Mouse (Mus musculus): Measurements from ENCODE around the gene En1.

Gene En1

DNA sequence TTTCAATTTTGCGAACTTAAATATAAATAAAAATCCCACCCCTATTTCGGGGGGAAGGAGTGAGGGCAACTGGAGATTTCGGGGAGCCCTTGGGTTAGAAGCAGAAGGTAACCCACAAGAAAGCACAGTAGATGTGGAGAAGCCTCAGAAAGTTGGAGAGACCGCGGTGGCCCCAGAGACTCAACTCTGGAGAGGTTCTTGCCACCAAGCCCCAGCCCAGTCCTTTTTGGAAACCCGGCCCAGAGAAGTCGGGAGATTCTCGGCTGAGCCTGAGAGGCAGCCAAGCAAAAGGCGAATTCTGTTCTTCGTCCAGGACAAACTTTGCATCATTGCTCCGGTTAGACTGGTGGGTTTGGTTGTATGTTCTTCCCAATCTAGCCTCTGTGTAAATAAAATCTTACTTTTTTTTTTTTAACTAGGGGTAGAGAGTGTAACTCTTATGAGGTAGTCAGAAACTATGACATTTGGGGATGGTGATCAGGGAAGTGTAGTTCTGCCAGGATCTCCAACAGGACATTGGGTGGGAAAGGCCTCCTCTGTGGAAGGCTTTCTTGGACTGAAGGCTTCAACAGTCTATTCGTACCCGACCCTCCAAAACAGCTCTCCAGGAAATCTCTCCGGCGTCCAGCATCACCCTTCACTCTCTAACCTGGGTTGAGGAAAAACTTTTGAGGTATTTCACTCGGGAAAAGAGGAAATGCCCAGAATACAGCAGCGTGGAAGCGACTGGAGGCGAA, 1.5 kb upstream of the En1 start:
- DNase-seq = no peak

DNA sequence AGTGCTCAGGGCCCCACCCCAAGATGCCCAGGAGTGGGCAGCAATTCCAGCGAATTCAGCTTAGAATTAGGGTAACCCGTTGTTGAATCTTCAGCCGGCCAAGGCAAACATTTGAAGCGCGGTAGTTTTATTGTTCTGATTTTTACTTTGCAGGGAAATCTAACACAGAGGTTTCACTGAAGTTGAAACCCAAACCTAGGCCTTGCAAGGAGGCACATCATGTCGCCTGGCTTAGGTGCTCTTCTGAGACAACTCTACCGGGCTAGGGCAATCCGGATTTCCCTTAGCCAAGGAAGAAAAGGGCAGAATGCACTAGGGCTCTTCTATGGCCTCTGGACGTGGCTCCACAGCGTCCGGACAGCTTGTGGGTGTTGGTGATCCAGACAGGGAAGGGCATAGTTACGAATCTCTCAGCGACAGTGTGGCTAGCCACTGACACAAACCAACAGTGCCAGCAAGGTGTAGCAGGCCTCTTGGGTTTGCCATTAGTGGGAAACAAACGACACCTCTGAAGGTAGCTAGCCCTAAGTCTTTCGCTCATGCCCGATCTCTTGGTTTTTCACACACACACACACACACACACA, 873 bp upstream of the En1 start:
- no peak for DNase-seq

DNA sequence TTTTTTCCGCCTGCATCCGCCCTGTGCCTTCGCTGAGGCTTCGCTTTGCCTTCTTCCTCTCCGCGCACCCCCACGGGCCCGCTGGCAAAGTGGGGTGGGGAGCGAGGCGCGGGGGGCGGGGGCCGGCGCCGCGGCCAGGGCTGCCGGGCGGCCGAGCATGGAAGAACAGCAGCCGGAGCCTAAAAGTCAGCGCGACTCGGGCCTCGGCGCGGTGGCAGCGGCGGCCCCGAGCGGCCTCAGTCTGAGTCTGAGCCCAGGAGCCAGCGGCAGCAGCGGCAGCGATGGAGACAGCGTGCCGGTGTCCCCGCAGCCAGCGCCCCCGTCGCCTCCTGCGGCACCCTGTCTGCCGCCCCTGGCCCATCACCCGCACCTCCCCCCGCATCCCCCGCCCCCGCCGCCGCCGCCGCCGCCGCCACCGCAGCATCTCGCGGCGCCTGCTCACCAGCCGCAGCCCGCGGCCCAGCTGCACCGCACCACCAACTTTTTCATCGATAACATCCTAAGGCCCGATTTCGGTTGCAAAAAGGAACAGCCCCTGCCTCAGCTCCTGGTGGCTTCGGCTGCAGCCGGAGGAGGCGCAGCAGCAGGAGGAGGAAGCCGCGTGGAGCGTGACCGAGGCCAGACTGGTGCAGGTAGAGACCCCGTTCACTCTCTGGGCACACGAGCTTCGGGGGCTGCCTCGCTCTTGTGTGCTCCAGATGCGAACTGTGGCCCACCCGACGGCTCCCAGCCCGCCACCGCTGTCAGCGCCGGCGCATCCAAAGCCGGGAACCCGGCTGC, 848 bp downstream of the En1 start:
- no peak for DNase-seq

DNA sequence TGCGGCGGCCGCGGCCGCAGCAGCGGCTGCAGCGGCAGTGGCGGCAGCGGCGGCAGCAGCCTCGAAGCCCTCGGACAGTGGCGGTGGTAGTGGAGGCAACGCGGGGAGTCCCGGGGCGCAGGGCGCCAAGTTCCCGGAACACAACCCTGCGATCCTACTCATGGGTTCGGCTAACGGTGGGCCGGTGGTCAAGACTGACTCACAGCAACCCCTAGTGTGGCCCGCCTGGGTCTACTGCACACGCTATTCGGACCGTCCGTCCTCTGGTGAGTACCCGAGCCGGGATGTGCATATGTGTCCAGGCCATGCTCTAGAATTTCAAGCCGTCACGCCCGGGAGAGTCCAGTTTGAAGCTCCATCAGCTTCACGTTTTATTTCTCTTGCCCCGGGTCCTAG, 1.4 kb downstream of the En1 start:
- DNase-seq = no peak

DNA sequence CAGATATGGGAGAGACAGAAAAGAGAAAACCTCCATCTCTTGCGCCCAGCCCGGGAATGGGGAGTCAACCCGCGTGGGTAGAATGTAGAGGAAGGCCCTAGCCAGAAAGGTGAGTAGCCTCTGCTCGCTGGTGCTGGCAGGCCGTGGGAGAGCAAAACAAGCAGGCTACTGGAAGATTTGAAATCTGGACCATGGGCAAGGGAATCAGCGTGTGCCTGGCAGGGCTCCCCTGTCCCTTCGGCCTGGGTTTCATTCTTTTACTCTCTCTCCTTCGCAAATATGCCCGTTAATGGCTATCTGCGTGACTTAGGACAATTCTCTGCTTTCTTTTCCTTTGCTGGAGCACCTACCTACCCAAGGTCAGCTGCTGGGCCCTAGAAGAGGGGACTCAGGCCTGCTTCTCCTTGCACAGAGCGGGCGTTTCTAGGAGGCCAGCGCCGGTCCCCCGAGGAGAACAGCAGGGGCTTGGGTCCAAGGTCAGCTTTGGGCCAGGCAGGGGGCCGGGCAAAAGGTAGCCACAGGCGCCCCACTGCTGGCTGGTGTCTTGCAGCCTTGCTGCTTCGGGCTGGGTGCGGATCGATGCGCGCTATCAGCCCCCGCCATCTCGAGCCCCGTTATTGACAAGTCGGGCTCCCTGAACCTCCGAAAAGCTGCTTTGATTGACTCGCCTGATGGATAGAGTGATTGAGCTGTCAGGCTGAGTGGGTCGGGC, 2.4 kb downstream of the En1 start:
- no peak for DNase-seq

DNA sequence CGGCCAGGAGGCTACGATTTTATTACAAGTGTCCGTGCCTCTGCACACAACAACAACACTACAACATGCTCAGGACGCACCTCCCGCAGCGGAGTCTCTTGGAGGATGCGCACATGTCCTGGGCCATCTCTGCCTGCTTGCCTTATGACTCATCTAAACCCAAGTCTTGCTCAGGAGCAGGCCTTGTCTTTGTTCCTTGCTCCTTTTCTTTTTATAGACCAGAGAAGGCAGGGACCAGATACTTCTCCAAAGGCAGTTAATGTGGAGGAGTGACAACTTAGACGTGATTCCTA, 2.9 kb downstream of the En1 start:
- DNase-seq = no peak

DNA sequence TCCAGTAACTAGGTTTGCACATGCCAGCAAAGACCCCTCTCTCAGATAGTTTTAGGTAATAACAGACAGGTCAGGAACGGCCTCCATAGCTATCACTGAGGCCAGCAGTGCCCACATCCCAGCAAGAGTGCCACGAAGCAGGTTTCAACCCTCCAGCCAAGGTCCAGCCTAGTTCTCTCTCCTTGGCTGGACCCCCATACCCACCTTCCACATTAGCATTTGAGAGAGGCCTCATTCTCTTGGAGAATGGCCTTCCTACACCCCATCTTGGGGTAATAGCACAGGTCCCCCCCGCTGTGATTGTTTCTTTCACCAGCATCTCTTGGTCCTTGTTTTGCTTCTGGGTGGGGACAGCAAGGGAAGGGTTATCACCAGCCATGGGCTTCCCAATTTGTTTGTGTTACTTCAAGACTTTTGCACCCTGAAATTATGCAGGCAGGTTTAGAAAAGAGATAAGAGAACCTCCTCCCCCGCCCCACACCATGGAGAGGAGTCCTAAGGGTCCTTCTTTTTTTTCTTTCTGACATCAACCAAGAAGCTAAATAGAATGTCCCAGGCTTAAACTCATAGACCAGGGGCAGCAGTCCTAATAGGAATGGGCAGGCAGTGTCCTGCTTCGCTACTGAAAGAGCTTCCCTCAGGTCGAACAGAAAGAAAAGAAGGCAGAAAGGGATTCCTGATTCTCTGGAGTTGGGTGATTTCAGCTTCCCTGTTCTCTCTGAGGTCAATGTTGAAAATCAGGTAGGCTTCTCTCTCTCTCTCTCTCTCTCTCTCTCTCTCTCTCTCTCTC, 3.5 kb downstream of the En1 start:
- DNase-seq = no peak

DNA sequence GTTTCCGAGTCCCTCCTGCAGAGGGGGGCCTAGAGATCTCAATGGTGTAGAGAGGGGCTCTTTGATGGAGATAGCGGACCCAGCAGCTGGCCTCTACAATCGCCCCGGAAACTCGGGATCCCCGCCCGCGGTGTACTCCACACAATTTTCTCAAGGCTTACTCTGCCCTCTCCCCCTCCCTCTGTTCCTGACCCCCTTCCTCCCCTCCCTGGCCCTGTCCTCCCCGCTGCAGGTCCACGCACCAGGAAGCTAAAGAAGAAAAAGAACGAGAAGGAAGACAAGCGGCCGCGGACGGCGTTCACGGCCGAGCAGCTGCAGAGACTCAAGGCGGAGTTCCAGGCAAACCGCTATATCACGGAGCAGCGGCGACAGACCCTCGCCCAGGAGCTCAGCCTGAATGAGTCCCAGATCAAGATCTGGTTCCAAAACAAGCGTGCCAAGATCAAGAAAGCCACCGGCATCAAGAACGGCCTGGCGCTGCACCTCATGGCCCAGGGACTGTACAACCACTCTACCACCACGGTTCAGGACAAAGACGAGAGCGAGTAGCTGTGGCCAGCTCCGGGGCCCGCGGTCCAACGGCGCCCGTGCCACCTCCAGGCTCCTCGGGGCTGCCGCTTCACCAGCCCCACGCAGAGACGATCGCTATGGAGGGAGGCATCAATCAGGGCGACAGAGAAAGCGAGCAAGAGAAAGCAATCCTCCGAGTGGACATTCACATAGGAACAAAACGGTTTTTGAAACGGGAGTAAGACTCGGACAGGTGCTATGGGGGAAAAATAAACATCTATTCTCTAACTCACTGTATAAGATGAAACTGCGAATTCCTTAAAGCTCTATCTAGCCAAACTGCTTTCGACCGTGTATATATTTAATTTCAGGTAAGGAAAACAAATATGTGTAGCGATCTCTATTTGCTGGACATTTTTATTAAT, 4.7 kb downstream of the En1 start:
- DNase-seq = no peak

DNA sequence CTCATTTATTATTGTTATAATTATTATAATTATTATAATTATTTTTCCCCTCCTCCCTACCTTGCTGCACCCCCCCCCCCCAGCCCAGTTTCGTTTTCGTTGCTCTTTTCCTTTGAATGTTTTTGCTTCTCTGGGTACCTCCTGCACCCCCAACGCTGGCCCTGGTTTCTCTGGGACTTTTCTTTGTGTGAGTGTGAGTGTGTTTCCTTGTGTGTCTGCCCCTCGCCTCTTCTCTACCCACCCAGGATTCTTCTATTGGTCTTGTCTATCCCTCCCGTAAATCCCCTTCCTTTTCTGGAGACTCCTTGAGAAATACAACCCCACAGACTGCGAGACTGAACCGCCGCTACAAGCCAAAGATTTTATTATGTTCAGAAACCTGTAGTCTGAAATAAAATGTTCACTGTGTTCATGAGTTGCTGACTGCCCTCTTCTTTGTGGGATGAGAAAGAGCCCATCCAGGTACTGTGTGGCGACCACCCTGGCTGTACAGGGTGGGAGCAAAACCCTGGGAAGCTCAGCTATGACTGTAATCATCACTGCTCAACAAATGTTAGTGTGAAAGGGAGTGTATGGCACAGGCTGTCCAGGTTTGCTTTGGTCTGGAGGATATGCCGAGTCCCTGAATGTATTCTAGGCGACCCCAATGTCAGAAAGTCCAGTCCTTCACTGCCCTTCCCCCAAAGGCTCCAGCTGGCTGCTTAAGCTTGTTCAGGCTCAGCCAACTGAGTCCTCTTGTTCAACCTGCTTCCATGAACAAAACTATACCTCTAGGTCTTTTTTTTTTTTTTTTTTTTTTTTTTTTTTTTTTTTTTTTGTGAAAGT, 5.6 kb downstream of the En1 start:
- DNase-seq = no peak

DNA sequence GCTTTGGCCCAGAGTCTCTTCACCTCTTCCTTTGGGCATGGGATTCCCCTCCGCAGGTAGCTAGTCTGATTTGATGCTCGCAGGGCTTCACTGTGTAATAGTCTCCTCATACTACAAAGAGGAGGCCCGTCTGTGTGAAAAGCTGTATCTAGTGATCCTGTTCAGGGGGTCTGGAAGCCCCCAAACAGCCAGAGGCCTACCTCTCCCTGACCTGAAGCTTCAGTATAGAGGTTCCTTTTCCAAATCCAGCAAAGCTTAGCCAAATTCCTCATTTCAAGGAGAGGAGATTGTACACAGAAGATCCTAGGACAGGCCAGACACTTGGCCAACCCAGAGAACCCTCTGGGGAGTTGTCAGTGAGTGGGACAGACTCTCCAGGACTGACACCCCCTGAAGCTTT, 6.2 kb downstream of the En1 start:
- no peak for DNase-seq

DNA sequence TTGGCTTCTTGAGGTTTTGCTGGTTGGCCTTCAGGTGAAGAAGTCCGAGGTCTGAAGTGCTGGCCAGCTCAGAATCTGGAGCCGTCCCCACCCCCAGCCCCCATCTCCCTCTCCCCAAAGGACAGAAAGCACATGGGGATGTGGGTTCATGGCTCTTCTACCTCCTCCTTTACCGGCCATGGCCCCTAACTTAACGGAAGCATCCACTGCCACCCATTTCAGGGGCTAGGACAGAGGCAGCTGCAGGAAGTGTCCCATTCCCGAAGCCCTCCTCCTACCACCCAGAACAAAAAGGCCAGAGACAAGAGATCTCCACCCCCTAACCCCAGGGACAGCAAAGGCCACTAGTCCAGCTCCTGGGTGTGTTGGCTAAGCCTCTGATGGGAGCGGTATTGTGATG, 7.4 kb downstream of the En1 start:
- no peak for DNase-seq

DNA sequence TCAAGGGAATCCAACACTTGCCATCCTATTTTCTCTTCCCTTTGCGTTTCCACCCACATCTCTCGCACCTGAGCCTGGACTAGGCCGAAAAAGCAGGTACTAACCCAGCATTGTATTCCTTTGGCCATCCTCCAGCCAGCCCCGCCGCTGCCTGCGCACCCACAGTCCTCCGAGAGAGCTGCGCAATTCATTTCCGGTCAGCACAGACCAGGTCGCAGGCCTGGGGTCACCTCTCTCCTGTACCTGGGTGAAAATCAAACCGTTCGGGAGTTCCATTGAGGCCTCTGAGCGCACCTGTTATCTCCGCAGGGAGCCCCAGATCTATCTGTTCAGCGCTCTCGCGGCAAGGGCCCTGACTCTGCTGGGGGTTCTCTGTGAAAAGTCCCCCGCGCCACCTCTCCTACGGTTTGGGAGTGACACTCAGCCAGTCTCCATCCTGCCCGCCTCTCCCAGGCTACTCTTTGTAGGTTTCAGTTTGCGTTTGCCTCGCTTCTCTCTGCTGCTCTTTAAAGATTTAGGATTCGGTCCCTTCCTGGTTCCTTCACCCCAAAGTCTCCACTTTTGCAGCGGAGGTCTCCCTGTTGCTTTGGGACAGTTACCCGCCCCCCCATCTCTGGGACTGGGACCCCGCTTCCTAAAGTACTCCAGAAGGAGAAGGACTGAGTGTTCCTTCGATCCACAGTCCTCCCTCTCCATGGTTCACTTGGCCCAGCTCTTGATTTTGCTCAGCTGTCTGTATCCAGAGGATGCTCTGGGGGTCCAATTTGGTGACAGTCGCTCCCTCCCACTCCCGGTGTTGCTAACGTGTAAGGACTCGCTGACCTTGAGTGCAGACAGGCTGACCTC, 11.5 kb downstream of the En1 start:
- no peak for DNase-seq

DNA sequence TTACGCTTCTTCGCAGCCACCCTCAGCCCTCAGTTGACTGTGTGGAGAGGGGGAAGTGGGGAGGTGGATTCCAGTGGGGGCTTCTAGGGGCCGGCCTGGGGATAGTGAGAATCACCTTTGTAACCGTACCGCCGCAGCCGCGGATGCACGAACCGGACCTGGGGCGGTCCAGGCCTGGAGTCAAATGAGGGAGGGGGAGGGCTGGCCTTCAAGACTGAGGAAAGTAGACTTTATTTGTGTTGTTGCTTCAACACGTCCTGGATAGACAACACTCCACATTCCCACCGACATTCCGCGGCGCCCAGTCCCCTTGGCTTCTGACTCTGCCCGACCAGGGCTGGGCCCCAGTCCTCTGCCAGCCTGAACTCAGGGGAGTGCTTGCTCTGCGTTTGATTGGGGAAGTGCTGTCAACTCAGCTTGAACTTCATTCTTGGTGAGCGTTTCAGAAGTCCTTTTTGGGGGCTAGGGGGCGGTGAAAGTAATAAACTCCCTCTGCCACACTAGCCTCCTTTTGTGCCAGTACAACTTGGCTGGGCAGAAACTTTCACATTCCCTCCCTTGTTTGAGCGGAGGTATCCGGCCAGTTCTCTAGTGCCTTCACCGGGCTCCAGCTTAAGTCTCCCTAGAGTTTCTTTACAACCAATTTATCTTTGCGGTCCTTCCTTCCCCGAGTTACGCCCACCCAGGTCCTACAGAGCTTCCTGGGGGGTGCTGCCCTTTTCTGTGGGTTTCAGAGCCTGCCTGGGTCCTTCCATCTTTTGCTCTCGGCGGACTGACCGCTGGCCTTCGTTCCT, 12.3 kb downstream of the En1 start:
- DNase-seq = no peak

DNA sequence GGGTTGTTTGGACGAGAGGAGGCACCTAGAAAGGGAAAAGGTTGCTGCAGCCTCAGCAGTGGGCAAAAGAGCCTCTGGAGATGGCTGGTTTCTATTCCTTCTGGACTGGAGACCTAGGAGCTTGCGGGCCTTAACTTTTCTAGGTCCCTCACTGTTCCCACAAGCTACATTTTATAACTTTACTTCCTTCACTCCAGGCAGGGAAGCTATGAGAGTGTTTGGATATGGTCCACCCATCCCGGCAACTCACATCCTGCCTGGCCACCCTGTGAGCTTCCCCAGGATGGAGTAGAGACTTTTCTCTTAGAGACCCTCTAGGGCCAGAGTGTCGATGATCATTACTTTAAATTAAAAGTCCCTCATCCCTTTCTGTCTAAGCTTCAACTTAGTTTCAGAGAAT, 13.3 kb downstream of the En1 start:
- DNase-seq = no peak

DNA sequence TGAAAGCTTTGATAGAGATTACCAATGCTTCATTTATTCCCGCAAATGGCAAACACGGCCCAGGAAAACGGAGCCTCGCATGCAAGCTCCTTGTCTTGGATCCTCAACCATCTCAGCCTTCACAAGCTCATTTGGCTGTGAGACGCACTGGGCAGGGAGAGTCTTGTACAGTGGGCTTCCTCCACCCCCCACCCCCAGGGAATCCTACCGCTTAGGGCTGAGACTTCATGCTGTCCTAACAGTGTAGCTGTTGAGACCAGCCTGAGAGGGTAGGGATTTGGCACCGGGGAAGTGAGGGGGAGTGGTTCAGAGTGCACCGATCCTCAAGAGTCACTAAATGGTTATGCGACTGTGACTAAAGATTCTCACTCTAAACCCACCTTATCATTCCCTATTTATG, 13.7 kb downstream of the En1 start:
- DNase-seq = no peak

DNA sequence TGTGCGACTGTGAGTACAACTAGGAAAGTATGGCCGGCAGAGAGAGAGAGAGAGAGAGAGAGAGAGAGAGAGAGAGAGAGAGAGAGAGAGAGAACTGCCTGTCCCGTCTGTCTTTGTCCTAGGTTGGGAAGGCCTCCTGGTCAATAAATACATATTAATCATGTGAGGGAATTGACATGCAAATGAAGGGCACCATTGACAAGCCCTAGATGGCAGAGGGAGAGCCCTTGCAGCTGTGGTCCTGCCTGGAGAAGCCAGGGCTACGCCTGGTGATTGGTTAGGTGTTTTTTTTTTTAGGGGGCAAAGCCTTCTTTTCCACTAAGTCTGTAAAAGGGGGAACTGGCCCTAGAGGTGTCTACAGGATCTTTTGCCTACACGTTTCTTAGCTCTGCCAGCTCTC, 19.2 kb downstream of the En1 start:
- DNase-seq = no peak

DNA sequence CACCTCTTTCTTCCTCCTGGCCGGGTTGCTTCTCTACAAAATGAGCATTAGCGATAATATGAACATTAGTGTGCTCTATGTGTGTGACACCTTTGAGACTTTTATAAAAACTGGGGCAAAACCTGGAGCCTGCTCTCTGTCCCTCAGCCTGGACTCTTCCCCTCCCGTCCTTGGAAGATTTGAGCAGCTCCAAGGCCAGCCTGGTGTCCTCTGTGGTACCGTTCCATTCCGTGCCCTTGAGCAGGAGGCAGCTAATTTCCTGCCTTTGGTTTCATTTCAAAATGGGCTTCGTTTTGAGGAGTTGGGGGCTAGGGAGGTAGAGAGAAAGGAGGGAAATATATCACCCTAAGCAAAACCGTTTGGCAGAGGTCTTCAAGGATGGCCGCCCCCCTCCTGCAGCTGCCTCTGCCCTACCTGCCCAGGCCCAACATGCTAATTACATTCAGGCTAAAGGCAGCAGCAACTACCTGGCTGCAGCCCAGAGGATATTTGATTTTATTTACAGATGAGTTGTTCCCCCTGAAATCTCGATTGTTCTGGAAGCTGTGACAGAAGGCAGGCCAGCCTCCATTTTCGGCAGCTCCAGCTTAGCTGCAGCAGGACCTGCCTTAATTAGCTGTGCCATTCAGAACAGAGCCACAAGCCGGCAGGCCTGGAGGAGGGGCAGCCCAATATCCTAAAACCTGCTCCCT, 24.9 kb downstream of the En1 start:
- DNase-seq = no peak

DNA sequence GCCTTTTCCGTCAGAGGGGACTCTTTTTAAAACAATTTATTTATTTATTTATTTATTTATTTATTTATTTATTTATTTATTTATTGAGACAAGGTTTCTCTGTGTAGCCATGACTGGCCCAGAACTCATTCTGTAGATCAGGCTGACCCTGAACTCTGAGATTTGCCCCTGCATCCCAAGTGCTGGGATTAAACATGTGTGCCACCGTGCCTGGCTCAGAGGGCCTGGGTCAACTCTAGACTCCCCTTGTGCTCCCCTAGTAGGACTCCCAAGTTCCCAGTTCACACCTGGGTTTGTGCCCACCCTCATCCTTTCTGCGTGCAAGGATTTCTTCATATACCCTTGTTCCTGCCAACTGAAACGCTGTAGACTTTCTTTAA, 25.4 kb downstream of the En1 start:
- no peak for DNase-seq

DNA sequence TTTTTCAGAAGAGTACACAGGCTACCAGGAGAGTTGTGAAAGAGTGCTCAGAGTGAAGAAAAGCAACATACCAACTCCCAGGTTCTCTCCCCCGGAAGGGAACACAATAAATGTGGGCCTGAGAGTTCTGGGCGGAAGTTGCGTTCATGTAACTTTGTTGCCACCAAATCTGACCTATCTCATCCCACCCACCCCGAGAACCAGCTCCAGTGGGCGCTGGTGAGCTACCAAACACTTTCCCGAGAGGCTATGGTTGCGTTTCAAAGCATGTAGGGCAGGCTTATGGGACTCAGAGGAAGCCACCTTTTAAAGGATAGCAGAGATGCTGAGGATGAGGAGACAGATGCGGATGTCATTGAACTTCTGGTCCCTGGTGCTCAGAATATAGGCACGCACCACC, 26.6 kb downstream of the En1 start:
- DNase-seq = no peak

Data from right cerebral cortex, postnatal 4 days (tissue).